Mouse (Mus musculus) embryonic facial prominence, embryonic 13.5 days (tissue): ENCODE results near the gene Gm6812. TPM values are rescaled to one million over a fixed set of nuclear protein-coding genes. Genes with fewer than 3 reads are reported as not detected.
"Not testable (repeated sequence)": the region's sequence is repeated elsewhere in the genome, so short reads cannot be mapped to it uniquely, and the experiment has no call there.

Source experiments
- ATAC-seq: fragments of 200-750 bp; cut with Nextera tagmentation; 2 replicates; pipeline ENCODE4 v1.8.0; 2017; ENCODE audit warnings: low read depth; ENCODE audit not compliant: insufficient number of reproducible peaks, insufficient read depth, low FRiP score, low TSS enrichment
- H3K27ac ChIP-seq: fragments of 300-500 bp; sonication (generic); 2 replicates; pipeline ENCODE4 v1.5.1; 2015; ENCODE audit warnings: moderate library complexity, mild to moderate bottlenecking, inconsistent platforms
- H3K27me3 ChIP-seq: fragments of 300-500 bp; sonication (generic); 2 replicates; pipeline ENCODE4 v1.6.1; 2015; ENCODE audit warnings: mild to moderate bottlenecking, inconsistent platforms
- H3K36me3 ChIP-seq: fragments of 300-500 bp; sonication (generic); 2 replicates; pipeline ENCODE4 v1.6.1; 2015; ENCODE audit warnings: mild to moderate bottlenecking, inconsistent platforms
- H3K4me1 ChIP-seq: fragments of 300-500 bp; sonication (generic); 2 replicates; pipeline ENCODE4 v1.6.1; 2015; ENCODE audit warnings: inconsistent platforms
- H3K4me2 ChIP-seq: fragments of 300-500 bp; sonication (generic); 2 replicates; pipeline ENCODE4 v1.6.1; 2015; ENCODE audit warnings: moderate library complexity, mild to moderate bottlenecking, inconsistent platforms
- H3K4me3 ChIP-seq: fragments of 300-500 bp; sonication (generic); 2 replicates; pipeline ENCODE4 v1.5.1; 2015; ENCODE audit warnings: mild to moderate bottlenecking, inconsistent platforms
- H3K9ac ChIP-seq: fragments of 300-500 bp; sonication (generic); 2 replicates; pipeline ENCODE4 v1.6.1; 2015; ENCODE audit warnings: mild to moderate bottlenecking, inconsistent platforms
- H3K9me3 ChIP-seq: fragments of 300-500 bp; sonication (generic); 2 replicates; pipeline ENCODE4 v1.6.1; 2016; ENCODE audit warnings: inconsistent platforms
- WGBS: fragments of 180-500 bp; shearing (Covaris S2); methylation state at CpG from one replicate; pipeline ENCODE4 v1.1.7; 2015; ENCODE audit warnings: mixed read lengths; 5-methylcytosine and 5-hydroxymethylcytosine counted together
- polyA plus RNA-seq: library from polyadenylated mRNA; unstranded; fragments of >200 nt; fragmentation: Nextera tagmentation; extraction: Ambion mirVana; gene quantifications from 2 replicates; pipeline ENCODE4 v1.2.1, GENCODE M21; 2015

The Gm6812 gene
- not detected in 2 replicates for polyA plus RNA-seq

GRCm38 (mm10) chrX:68892953-68893352 lies at the start of gene Gm6812:
Gene Gm6812 (minus strand): TSS chrX:68893053.
- H3K4me1 ChIP-seq, H3K27ac ChIP-seq, H3K4me2 ChIP-seq, H3K9ac ChIP-seq, H3K4me3 ChIP-seq, H3K27me3 ChIP-seq, H3K9me3 ChIP-seq, H3K36me3 ChIP-seq, ATAC-seq: not testable (repeated sequence)
- 66% methylated on average over 5 of the region's 5 CpGs for WGBS

- Histone ChIP-seq H3K27me3 (no peaks in the 10 kb centered on the region), H3K4me2 (no peak overlapping the region), H3K36me3 (no peaks in the 10 kb centered on the region), H3K4me1 (no peaks in the 10 kb centered on the region), H3K4me3 (no peak overlapping the region), H3K9ac (no peak overlapping the region), H3K9me3 (no peaks in the 10 kb centered on the region), H3K27ac (no peak overlapping the region)
- 32% methylated on average over 2 of the region's 2 CpGs for WGBS
- ATAC-seq, result no peak
Measured at GRCm38 (mm10) chrX:68865145-68865544, 27.7 kb downstream of the Gm6812 start.

Other genes with a start within 250 kb of the Gm6812 start
- 67.0 and 74.0 TPM in 2 replicates for gene Fmr1, start 214.5 kb downstream of the Gm6812 start, polyA plus RNA-seq
- not detected in 2 replicates for gene Fmr1nb, start 131.2 kb downstream of the Gm6812 start, polyA plus RNA-seq
- 2.9 and 8.3 TPM in 2 replicates for gene Gm14698, start 72.0 kb downstream of the Gm6812 start, polyA plus RNA-seq